Mouse (Mus musculus) lung, embryonic 16.5 days (tissue): ENCODE data around the gene Myd88. TPM values are rescaled to one million over a fixed set of nuclear protein-coding genes. Genes with fewer than 3 reads are reported as not detected.
"Not testable (repeated sequence)": the region's sequence is repeated elsewhere in the genome, so short reads cannot be mapped to it uniquely, and the experiment has no call there.

Experiments used
- ATAC-seq: fragments of 200-750 bp; cut with Nextera tagmentation; 2 replicates; pipeline ENCODE4 v1.8.0; 2017; ENCODE audit warnings: low read depth, mild to moderate bottlenecking, moderate library complexity
- H3K27ac ChIP-seq: fragments of 300-500 bp; sonication (generic); 2 replicates; pipeline ENCODE4 v1.5.1; 2014; ENCODE audit warnings: mild to moderate bottlenecking, control low read depth, low read length
- H3K27me3 ChIP-seq: fragments of 300-500 bp; sonication (generic); 2 replicates; pipeline ENCODE4 v1.6.1; 2014; ENCODE audit warnings: low read depth, low read length, mixed read lengths; ENCODE audit not compliant: control insufficient read depth, insufficient read depth
- H3K36me3 ChIP-seq: fragments of 300-500 bp; sonication (generic); 2 replicates; pipeline ENCODE4 v1.6.1; 2014; ENCODE audit warnings: low read length; ENCODE audit not compliant: control insufficient read depth, insufficient read depth
- H3K4me1 ChIP-seq: fragments of 300-500 bp; sonication (generic); replicated peaks from 2 replicates; pipeline ENCODE4 v1.6.1; 2014; ENCODE audit warnings: low read length, mixed read lengths; ENCODE audit not compliant: control insufficient read depth, insufficient read depth
- H3K4me2 ChIP-seq: fragments of 300-500 bp; sonication (generic); 2 replicates; pipeline ENCODE4 v1.6.1; 2014; ENCODE audit warnings: low read depth, low read length, control low read depth
- H3K4me3 ChIP-seq: fragments of 300-500 bp; sonication (generic); 2 replicates; pipeline ENCODE4 v1.5.1; 2014; ENCODE audit warnings: mild to moderate bottlenecking, low read length, control low read depth
- H3K9ac ChIP-seq: fragments of 300-500 bp; sonication (generic); 2 replicates; pipeline ENCODE4 v1.6.1; 2014; ENCODE audit warnings: low read length, control low read depth
- H3K9me3 ChIP-seq: fragments of 300-500 bp; sonication (generic); 2 replicates; pipeline ENCODE4 v1.6.1; 2016; ENCODE audit warnings: low read length; ENCODE audit not compliant: control insufficient read depth
- WGBS: fragments of 180-500 bp; shearing (Covaris S2); extraction: QIAGEN DNeasy Blood & Tissue Kit; methylation state at CpG from one replicate; pipeline ENCODE4 v1.1.7; 2014; 5-methylcytosine and 5-hydroxymethylcytosine counted together
- polyA plus RNA-seq: library from polyadenylated mRNA; unstranded; fragments of >200 nt; fragmentation: Nextera tagmentation; extraction: Ambion mirVana; gene quantifications from 2 replicates; pipeline ENCODE4 v1.2.1, GENCODE M21; 2015

Gene Myd88
- polyA plus RNA-seq, result 36.5 and 36.9 TPM in 2 replicates

GRCm38 (mm10) chr9:119340909-119341816, at the start of gene Myd88:
Gene Myd88, minus strand, starts transcription at chr9:119341411.
- Histone ChIP-seq H3K9me3 (no peaks in the 10 kb centered on the region), H3K9ac (peak within 1 kb of the TSS; percentile 91), H3K36me3 (peaks cover 15% of the 10 kb centered on the region), H3K4me3 (peak within 1 kb of the TSS; percentile 86), H3K27me3 (no peaks in the 10 kb centered on the region), H3K27ac (peak within 1 kb of the TSS; percentile 96), H3K4me2 (peak within 1 kb of the TSS; percentile 96), H3K4me1 (peaks cover 18% of the 10 kb centered on the region)
- under 1% methylated on average over 68 of the region's 68 CpGs for WGBS
- peak; percentile 98 for ATAC-seq

GRCm38 (mm10) chr9:119390214-119390613, 49.0 kb upstream of the Myd88 start:
- Histone ChIP-seq H3K9ac (no peak overlapping the region), H3K4me2 (no peak overlapping the region), H3K36me3 (no peaks in the 10 kb centered on the region), H3K4me3 (no peak overlapping the region), H3K9me3 (no peaks in the 10 kb centered on the region), H3K27ac (no peak overlapping the region), H3K27me3 (no peaks in the 10 kb centered on the region), H3K4me1 (no peaks in the 10 kb centered on the region)
- ATAC-seq, result no peak
- WGBS, result 93% methylated on average over 2 of the region's 2 CpGs

- no peak for ATAC-seq
- Histone ChIP-seq H3K9me3 (no peaks in the 10 kb centered on the region), H3K9ac (no peak overlapping the region), H3K27ac (no peak overlapping the region), H3K36me3 (no peaks in the 10 kb centered on the region), H3K4me1 (no peaks in the 10 kb centered on the region), H3K4me3 (no peak overlapping the region), H3K27me3 (no peaks in the 10 kb centered on the region), H3K4me2 (no peak overlapping the region)
- WGBS, result 48% methylated on average over 5 of the region's 5 CpGs
Observed at GRCm38 (mm10) chr9:119388956-119389355, 47.7 kb upstream of the Myd88 start.

GRCm38 (mm10) chr9:119382603-119383002, 41.4 kb upstream of the Myd88 start:
- Histone ChIP-seq H3K36me3 (no peaks in the 10 kb centered on the region), H3K9ac (no peak overlapping the region), H3K27ac (no peak overlapping the region), H3K4me3 (no peak overlapping the region), H3K4me1 (no peaks in the 10 kb centered on the region), H3K27me3 (no peaks in the 10 kb centered on the region), H3K4me2 (no peak overlapping the region), H3K9me3 (no peaks in the 10 kb centered on the region)
- 55% methylated on average over 6 of the region's 6 CpGs for WGBS
- no peak for ATAC-seq

GRCm38 (mm10) chr9:119378231-119378630, 37.0 kb upstream of the Myd88 start:
- no peak for ATAC-seq
- no peaks in the 10 kb centered on the region for H3K36me3 ChIP-seq
- no peaks in the 10 kb centered on the region for H3K4me1 ChIP-seq
- no peaks in the 10 kb centered on the region for H3K27me3 ChIP-seq
- 89% methylated on average over 4 of the region's 4 CpGs for WGBS
- no peak overlapping the region for H3K9ac ChIP-seq
- no peak overlapping the region for H3K4me3 ChIP-seq
- H3K4me2 ChIP-seq, result no peak overlapping the region
- no peak overlapping the region for H3K27ac ChIP-seq
- H3K9me3 ChIP-seq, result no peaks in the 10 kb centered on the region

GRCm38 (mm10) chr9:119375556-119375955, 34.3 kb upstream of the Myd88 start:
- no peaks in the 10 kb centered on the region for H3K9me3 ChIP-seq
- H3K4me2 ChIP-seq, result no peak overlapping the region
- no peaks in the 10 kb centered on the region for H3K36me3 ChIP-seq
- no peak overlapping the region for H3K9ac ChIP-seq
- no peak overlapping the region for H3K4me3 ChIP-seq
- H3K27me3 ChIP-seq, result no peaks in the 10 kb centered on the region
- no peak for ATAC-seq
- no peaks in the 10 kb centered on the region for H3K4me1 ChIP-seq
- WGBS, result 52% methylated on average over 6 of the region's 6 CpGs
- no peak overlapping the region for H3K27ac ChIP-seq

GRCm38 (mm10) chr9:119375008-119375407, 33.8 kb upstream of the Myd88 start:
- Histone ChIP-seq H3K27me3 (no peaks in the 10 kb centered on the region), H3K27ac (no peak overlapping the region), H3K9ac (no peak overlapping the region), H3K4me3 (no peak overlapping the region), H3K36me3 (no peaks in the 10 kb centered on the region), H3K9me3 (no peaks in the 10 kb centered on the region), H3K4me2 (no peak overlapping the region), H3K4me1 (no peaks in the 10 kb centered on the region)
- ATAC-seq, result no peak
- 48% methylated on average over 3 of the region's 3 CpGs for WGBS

GRCm38 (mm10) chr9:119371251-119371650, 30.0 kb upstream of the Myd88 start:
- WGBS, result 61% methylated on average over 4 of the region's 4 CpGs
- Histone ChIP-seq H3K27ac (no peak overlapping the region), H3K9ac (no peak overlapping the region), H3K27me3 (no peaks in the 10 kb centered on the region), H3K4me2 (no peak overlapping the region), H3K4me1 (no peaks in the 10 kb centered on the region), H3K36me3 (no peaks in the 10 kb centered on the region), H3K9me3 (no peaks in the 10 kb centered on the region), H3K4me3 (no peak overlapping the region)
- no peak for ATAC-seq

- not testable (repeated sequence) for H3K27me3 ChIP-seq, H3K9ac ChIP-seq, H3K9me3 ChIP-seq, H3K27ac ChIP-seq, H3K36me3 ChIP-seq, H3K4me2 ChIP-seq, H3K4me1 ChIP-seq, ATAC-seq, H3K4me3 ChIP-seq
- WGBS, result 81% methylated on average over 4 of the region's 4 CpGs
Observed at GRCm38 (mm10) chr9:119370770-119371169, 29.6 kb upstream of the Myd88 start.
